Mouse (Mus musculus) olfactory bulb, adult 2 months (tissue): ENCODE measurements at regions not wholly inside any gene's neighbourhood (a gene's known extent, or its start where the extent isn't known, plus 50 kb on each side); places are given as distances from the start of the nearest gene placed in this dataset.

ENCODE experiments used
- H3K27ac ChIP-seq: fragments of 200-500 bp; 2 replicates; pipeline ENCODE4 v1.5.1; 2012; ENCODE audit warnings: low read depth, low read length; ENCODE audit not compliant: insufficient read depth
- H3K4me1 ChIP-seq: fragments of 200-500 bp; 2 replicates; pipeline ENCODE4 v1.6.1; 2012; ENCODE audit warnings: low read length; ENCODE audit not compliant: control insufficient read depth, insufficient read depth
- H3K4me3 ChIP-seq: fragments of 200-500 bp; 2 replicates; pipeline ENCODE4 v1.5.1; 2012; ENCODE audit warnings: mild to moderate bottlenecking, low read depth, low read length, moderate library complexity; ENCODE audit not compliant: insufficient read depth
- CTCF ChIP-seq: fragments of 200-500 bp; IDR thresholded peaks from 2 replicates; pipeline ENCODE4 v1.5.1; 2012; ENCODE audit warnings: low read depth, mild to moderate bottlenecking, low read length, moderate library complexity; ENCODE audit not compliant: insufficient read depth
- POLR2A ChIP-seq: fragments of 200-500 bp; IDR thresholded peaks from 2 replicates; pipeline ENCODE4 v1.6.1; 2012; ENCODE audit warnings: mild to moderate bottlenecking, low read depth, low read length, moderate library complexity; ENCODE audit not compliant: insufficient read depth
- WGBS: fragments of 180-500 bp; shearing (Covaris S2); methylation state at CpG from one replicate; pipeline ENCODE4 v1.1.7; 2018; 5-methylcytosine and 5-hydroxymethylcytosine counted together

DNA sequence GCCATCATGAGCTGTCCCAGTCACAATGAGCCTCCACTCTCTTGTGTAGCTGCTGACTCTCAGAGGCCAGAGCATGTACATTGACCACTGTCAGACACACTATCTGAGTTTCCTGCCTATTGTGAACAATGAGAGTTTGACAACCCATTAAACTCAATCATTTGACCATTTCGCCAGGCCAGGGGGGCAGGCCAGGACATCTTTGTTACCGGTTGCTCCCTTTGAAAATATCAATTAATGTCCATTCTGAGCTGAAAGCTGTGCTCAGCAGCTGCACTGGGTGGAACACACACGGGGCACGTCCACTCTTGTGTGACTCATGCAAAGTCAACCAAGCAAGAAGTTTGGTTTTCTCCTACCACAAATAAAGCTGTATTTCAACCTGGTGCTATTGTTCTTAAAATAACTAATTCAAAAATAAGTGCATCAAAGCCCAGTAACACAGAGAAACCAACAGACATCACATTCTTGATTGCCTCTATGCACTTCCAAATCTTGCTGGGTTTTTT lies 197.9 kb downstream of the Lmo4 start:
- Histone ChIP-seq H3K4me3 (no peak overlapping the region), H3K4me1 (peaks cover 3% of the 10 kb centered on the region; the same call in 1 of the 2 replicates), H3K27ac (no peak overlapping the region)
- TF ChIP-seq POLR2A: no peak
- no peak for TF ChIP-seq CTCF
- WGBS: 68% methylated on average over 4 of the region's 4 CpGs

DNA sequence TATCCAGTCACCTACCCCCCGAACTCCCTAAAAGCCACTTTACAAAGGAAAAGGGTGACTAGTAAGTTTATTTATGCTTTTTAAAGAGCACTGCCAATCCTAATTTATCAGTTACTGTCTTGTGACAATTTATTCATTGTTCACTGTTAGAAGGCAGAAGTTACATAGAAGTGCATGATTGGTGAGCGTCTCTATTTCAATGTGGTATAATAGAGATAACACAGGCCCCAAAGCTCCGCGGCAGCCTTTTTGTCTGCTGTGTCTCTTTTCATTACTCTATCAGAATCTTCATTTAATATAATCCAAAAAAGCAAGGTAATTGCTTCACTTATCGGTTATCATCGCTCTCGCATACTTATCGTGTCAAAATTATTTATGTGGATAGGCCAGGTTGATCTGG lies 207.1 kb downstream of the Lmo4 start:
- WGBS: 95% methylated on average over 8 of the region's 8 CpGs

DNA sequence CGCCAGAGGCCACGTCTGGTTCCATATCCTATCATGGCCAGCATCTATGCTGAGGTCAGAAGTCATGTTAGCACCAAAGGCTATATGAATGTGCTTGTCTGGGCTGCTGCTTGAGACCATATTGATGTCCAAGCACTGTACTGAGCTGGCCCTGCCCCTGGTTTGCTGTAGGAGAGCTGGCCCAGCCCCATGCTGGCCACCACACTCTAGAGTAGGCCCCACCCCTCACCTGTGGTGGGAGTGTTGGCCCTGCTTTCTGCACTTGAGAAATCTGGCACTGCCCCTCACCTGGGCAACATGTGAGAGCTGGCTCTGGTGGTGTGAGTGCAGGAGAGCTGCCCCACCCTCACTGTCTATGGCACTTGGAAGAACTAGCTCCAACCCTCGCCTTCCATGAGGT lies 210.0 kb downstream of the Lmo4 start:
- no peaks in the 10 kb centered on the region for H3K4me1 ChIP-seq
- no peak overlapping the region for H3K4me3 ChIP-seq
- WGBS: 92% methylated on average over 3 of the region's 3 CpGs
- TF ChIP-seq CTCF (no peak), POLR2A (no peak)
- H3K27ac ChIP-seq: no peak overlapping the region

More for the DNA sequence above, 207.1 kb downstream of the Lmo4 start:
- Histone ChIP-seq H3K4me1 (no peaks in the 10 kb centered on the region), H3K4me3 (no peak overlapping the region), H3K27ac (no peak overlapping the region)
- no peak for TF ChIP-seq CTCF
- no peak for TF ChIP-seq POLR2A

DNA sequence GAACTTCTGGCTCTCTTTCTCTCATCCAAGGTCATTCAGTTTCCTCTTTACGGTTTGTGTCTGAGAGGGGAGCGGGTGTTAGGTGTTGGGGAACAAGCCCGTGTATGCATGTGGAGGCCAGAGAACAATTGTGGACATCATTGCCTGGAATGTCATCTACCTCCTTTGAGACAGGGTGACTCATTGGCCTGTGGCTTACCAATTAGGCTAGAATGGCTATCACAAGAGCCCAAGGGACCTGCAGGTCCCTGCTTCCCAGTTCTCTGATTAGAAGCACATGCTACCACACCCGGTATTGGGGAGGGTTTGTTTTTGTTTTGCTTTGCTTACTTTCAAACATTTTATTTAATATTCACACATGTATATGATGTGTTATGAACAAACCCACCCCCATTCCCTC lies 216.0 kb downstream of the Lmo4 start:
- 91% methylated on average over 4 of the region's 4 CpGs for WGBS
- Histone ChIP-seq H3K27ac (no peak overlapping the region), H3K4me1 (no peaks in the 10 kb centered on the region), H3K4me3 (no peak overlapping the region)
- no peak for TF ChIP-seq CTCF
- TF ChIP-seq POLR2A: no peak

DNA sequence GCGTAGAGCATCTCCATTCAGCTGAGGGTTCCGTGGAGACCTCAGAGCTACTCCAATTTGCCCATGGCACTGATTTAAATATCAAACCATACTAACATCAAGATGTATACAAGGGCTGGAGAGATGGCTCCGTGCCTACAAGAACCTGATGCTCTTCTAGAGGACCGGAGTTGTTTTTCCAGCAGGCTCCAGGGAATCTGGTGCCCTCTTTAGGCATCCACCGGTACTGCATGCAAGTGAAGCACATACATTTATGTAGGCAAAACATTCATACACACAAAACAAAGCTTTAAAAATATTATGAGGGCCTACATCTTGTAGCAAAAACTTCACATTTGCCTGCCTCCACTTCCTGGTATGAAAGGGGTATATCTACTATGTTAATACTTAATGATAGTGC lies 217.0 kb downstream of the Lmo4 start:
- TF ChIP-seq CTCF (no peak), POLR2A (no peak)
- no peaks in the 10 kb centered on the region for H3K4me1 ChIP-seq
- 97% methylated on average over 5 of the region's 5 CpGs for WGBS
- no peak overlapping the region for H3K27ac ChIP-seq
- no peak overlapping the region for H3K4me3 ChIP-seq

DNA sequence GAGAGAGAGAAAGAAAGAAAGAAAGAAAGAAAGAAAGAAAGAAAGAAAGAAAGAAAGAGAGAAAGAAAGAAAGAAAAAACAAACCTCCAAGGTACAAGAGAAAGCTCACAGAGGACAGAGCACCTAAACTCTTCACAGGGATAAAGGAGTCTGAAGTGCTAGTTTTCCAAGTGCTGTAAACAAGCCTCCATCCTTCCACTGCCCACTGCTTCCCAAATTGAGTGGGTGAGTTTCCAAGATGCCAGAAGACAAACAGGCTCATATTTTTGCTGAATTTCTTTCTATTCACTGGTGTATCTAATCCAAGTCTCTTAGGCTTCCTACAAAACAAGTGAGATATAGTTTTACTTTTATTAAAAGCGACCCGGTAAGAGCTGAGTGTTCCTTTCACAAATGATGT lies 218.2 kb downstream of the Lmo4 start:
- Histone ChIP-seq H3K4me3 (no peak overlapping the region), H3K4me1 (no peaks in the 10 kb centered on the region), H3K27ac (no peak overlapping the region)
- no peak for TF ChIP-seq CTCF
- no peak for TF ChIP-seq POLR2A
- WGBS: 97% methylated on average over 2 of the region's 2 CpGs

DNA sequence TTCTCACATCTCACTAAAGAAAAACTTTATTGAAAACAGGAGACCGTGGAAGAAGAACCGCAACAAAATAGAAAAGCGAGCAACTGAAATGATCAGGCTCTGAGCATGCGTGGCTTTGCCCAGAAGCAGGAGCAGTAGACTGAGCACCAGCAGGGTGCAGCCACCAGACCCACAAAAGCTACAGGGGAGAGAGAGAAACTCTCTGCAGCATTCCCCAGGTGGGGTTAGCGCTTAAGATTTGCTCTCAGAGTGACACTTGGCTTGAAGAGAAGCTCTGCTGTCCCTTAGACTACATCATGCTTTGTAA lies 218.9 kb downstream of the Lmo4 start:
- TF ChIP-seq CTCF (no peak), POLR2A (no peak)
- H3K4me3 ChIP-seq: no peak overlapping the region
- H3K4me1 ChIP-seq: no peaks in the 10 kb centered on the region
- H3K27ac ChIP-seq: no peak overlapping the region
- 63% methylated on average over 5 of the region's 5 CpGs for WGBS

DNA sequence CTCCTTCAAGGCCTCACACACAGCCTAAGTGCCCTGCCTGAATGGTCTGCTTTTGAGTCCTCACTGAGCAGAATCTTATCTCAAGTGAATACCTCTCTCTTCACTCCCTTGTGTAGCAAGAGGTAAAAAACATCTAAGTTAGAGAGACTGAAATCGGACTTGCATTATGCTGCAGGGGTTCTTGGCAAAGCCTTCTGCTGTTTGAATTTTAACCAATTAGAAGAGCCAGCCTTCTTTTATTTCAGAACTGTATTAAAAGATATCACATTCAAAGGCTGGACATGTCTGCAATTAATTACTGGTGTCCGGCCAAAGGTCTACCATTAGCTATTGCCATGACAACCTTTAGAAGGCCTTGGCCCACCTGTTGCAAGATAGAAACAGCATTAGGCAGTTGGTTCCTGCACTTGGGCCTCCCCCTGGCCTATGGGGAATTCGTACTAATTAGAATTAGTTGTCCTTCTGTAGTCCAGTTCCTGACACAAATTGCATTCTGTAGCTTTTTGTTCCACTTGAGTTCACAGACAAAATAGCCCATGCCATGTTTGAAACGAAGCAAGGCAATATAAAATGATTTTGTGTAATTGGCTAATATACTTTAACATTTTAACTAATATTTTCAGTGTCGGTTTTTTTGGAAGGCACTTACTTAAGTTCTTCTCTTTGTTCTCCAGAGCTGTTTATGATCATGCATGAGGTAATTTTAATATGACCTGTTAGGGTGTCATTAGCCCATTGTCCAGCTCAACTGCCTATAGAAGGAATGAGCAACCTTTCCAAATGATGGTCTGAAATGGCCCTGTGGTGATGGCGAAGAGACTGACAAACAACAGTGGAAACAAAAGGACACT lies 219.4 kb downstream of the Lmo4 start:
- H3K4me1 ChIP-seq: no peaks in the 10 kb centered on the region
- TF ChIP-seq CTCF (no peak), POLR2A (no peak)
- no peak overlapping the region for H3K27ac ChIP-seq
- no peak overlapping the region for H3K4me3 ChIP-seq
- 55% methylated on average over 6 of the region's 6 CpGs for WGBS

DNA sequence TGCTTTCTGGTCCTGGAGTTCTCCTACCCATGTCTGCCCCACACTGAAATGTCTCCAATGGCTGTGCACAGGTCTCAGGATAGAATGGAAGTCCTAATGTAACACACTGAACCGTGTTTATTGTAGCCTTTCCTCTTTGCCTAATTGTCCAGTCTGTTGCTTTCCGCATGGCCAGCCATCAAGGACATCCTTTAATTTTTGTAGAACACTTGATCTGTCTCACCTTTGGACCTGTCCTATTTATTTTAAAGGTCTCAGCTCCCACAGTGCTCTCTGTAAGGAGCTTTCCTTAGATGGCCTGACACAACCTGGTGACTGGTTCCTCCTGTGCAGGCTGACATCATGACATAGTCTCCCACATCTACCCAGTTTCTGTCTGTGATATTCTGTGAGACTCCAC lies 226.3 kb downstream of the Lmo4 start:
- WGBS: 90% methylated on average over 2 of the region's 2 CpGs
- H3K4me3 ChIP-seq: no peak overlapping the region
- no peak overlapping the region for H3K27ac ChIP-seq
- TF ChIP-seq CTCF (no peak), POLR2A (no peak)
- H3K4me1 ChIP-seq: no peaks in the 10 kb centered on the region
